Mouse (Mus musculus) lung, embryonic 16.5 days (tissue): ENCODE results near the gene Ngef. TPM values are rescaled to one million over a fixed set of nuclear protein-coding genes. Genes with fewer than 3 reads are reported as not detected.
"Not testable (repeated sequence)": the region's sequence is repeated elsewhere in the genome, so short reads cannot be mapped to it uniquely, and the experiment has no call there.

ENCODE experiments used
- ATAC-seq: fragments of 200-750 bp; cut with Nextera tagmentation; 2 replicates; pipeline ENCODE4 v1.8.0; 2017; ENCODE audit warnings: low read depth, mild to moderate bottlenecking, moderate library complexity
- H3K27ac ChIP-seq: fragments of 300-500 bp; sonication (generic); 2 replicates; pipeline ENCODE4 v1.5.1; 2014; ENCODE audit warnings: mild to moderate bottlenecking, control low read depth, low read length
- H3K27me3 ChIP-seq: fragments of 300-500 bp; sonication (generic); 2 replicates; pipeline ENCODE4 v1.6.1; 2014; ENCODE audit warnings: low read depth, low read length, mixed read lengths; ENCODE audit not compliant: control insufficient read depth, insufficient read depth
- H3K36me3 ChIP-seq: fragments of 300-500 bp; sonication (generic); 2 replicates; pipeline ENCODE4 v1.6.1; 2014; ENCODE audit warnings: low read length; ENCODE audit not compliant: control insufficient read depth, insufficient read depth
- H3K4me1 ChIP-seq: fragments of 300-500 bp; sonication (generic); replicated peaks from 2 replicates; pipeline ENCODE4 v1.6.1; 2014; ENCODE audit warnings: low read length, mixed read lengths; ENCODE audit not compliant: control insufficient read depth, insufficient read depth
- H3K4me2 ChIP-seq: fragments of 300-500 bp; sonication (generic); 2 replicates; pipeline ENCODE4 v1.6.1; 2014; ENCODE audit warnings: low read depth, low read length, control low read depth
- H3K4me3 ChIP-seq: fragments of 300-500 bp; sonication (generic); 2 replicates; pipeline ENCODE4 v1.5.1; 2014; ENCODE audit warnings: mild to moderate bottlenecking, low read length, control low read depth
- H3K9ac ChIP-seq: fragments of 300-500 bp; sonication (generic); 2 replicates; pipeline ENCODE4 v1.6.1; 2014; ENCODE audit warnings: low read length, control low read depth
- H3K9me3 ChIP-seq: fragments of 300-500 bp; sonication (generic); 2 replicates; pipeline ENCODE4 v1.6.1; 2016; ENCODE audit warnings: low read length; ENCODE audit not compliant: control insufficient read depth
- WGBS: fragments of 180-500 bp; shearing (Covaris S2); extraction: QIAGEN DNeasy Blood & Tissue Kit; methylation state at CpG from one replicate; pipeline ENCODE4 v1.1.7; 2014; 5-methylcytosine and 5-hydroxymethylcytosine counted together
- polyA plus RNA-seq: library from polyadenylated mRNA; unstranded; fragments of >200 nt; fragmentation: Nextera tagmentation; extraction: Ambion mirVana; gene quantifications from 2 replicates; pipeline ENCODE4 v1.2.1, GENCODE M21; 2015

Gene Ngef
- polyA plus RNA-seq, 1 experiment from 2014 or later, result 5.6 TPM

DNA sequence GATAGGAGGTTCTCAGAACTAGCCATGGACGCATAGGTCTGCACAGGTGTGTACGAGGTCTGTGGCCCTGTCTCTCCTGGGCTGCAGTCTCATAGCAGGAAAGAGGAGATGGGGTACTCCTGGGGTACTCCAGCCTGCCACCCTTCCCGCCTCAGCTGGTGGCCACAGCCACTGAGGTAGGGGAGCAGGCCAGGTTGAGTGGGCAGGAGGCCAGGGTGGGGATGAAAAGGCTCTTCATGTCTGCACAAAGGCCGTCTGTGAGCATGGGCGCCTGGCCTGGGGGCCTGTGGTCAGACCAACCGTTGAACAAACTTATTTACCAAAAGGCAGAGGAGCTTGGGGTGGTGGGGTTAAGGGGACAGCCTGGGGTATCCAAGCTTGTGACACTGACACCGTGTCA, 101.8 kb downstream of the Ngef start:
- H3K27me3 ChIP-seq, result peaks cover 21% of the 10 kb centered on the region
- 61% methylated on average over 7 of the region's 7 CpGs for WGBS
- no peaks in the 10 kb centered on the region for H3K9me3 ChIP-seq
- no peak overlapping the region for H3K27ac ChIP-seq
- H3K4me3 ChIP-seq, result no peak overlapping the region
- no peak for ATAC-seq
- H3K36me3 ChIP-seq, result no peaks in the 10 kb centered on the region
- no peaks in the 10 kb centered on the region; the same call in 1 of the 2 replicates for H3K4me1 ChIP-seq
- H3K4me2 ChIP-seq, result no peak overlapping the region
- no peak overlapping the region for H3K9ac ChIP-seq

DNA sequence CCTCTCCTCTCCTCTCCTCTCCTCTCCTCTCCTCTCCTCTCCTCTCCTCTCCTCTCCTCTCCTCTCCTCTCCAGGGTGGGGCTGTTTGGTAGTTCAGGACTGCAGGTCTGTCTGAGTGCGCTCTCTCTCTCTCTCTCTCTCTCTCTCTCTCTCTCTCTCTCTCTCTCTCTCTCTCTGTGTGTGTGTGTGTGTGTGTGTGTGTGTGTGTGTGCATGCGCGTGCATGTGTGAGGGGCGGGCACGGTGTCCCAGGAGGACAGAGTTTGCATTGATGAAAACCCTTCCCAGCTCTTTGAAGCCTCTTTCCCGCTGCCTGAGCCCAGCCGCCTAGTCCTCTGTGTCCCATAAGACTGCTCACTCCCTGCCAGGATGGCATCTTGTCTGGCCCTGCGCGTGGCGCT, 103.7 kb downstream of the Ngef start, which contains the start of gene Snorc:
Gene Snorc (plus strand): TSS at position 301 of the 400 bp plus-strand sequence.
- not testable (repeated sequence) for H3K4me1 ChIP-seq, H3K9me3 ChIP-seq, H3K36me3 ChIP-seq, H3K27me3 ChIP-seq, H3K27ac ChIP-seq, H3K4me3 ChIP-seq, H3K9ac ChIP-seq, ATAC-seq, H3K4me2 ChIP-seq
- 34% methylated on average over 9 of the region's 10 CpGs for WGBS

DNA sequence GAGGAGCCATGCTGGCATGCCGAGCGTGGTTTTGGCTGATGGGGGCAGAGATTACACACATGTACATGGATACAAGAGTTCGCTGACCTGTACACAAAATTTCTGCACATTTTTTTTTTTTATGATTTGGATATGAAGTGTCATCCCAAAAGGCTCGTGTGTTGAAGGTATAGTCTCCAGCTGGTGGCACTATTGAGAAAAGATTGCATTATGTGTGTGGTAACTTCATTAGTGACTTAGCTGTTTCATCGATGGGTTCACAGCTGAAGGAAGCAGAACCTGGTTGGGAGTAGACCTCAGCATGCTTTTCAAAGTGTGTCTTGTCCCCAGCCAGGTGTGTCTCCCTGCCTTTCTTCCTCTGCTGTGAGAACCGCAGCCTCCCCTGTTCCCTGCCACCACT, 105.3 kb downstream of the Ngef start:
- no peaks in the 10 kb centered on the region for H3K4me1 ChIP-seq
- WGBS, result 60% methylated on average over 6 of the region's 6 CpGs
- H3K36me3 ChIP-seq, result no peaks in the 10 kb centered on the region
- no peak overlapping the region for H3K4me3 ChIP-seq
- no peak overlapping the region for H3K27ac ChIP-seq
- no peaks in the 10 kb centered on the region for H3K27me3 ChIP-seq
- H3K4me2 ChIP-seq, result no peak overlapping the region
- ATAC-seq, result no peak
- no peaks in the 10 kb centered on the region for H3K9me3 ChIP-seq
- no peak overlapping the region for H3K9ac ChIP-seq

DNA sequence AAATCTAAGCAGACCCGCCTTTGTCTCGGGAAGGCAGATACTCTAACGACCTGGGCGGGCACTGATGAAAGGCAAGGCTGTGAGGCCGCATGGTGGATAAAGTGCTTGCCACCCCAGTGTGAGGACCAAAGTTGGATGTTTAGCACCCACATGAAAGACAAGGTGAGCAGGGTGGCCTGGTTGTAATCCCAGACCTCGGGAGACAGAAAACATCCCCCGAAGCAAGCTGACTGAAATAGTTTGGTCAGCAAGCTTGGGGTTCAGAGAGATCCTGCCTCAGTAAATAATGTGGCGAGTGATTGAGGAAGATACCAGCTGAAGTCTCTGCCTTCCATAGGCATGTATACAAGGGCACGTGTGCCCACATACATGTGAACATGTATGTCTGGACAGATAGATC, 106.2 kb downstream of the Ngef start:
- WGBS, result 65% methylated on average over 9 of the region's 9 CpGs
- H3K27ac ChIP-seq, result no peak overlapping the region

DNA sequence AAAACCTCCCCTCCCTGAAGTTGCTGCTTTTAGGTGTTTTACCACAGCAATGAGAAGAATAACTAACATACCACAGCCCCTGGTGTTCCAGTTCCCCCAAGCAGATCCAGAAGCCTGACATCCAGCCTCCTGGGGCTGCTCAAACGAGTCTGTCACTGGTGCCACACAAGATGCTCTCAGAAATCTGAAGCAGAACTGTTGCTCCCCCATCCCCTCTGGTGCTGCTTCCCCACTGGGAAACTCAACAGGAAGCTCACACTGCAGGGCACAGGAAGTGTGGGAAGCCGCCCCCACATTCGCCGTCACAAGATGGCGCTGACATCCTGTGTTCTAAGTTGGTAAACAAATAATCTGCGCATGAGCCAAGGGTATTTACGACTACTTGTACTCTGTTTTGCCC, 113.8 kb downstream of the Ngef start:
- ATAC-seq, H3K4me2 ChIP-seq, H3K4me1 ChIP-seq, H3K27me3 ChIP-seq, H3K36me3 ChIP-seq, H3K27ac ChIP-seq, H3K9me3 ChIP-seq, H3K9ac ChIP-seq, H3K4me3 ChIP-seq: not testable (repeated sequence)
- WGBS, result 84% methylated on average over 5 of the region's 7 CpGs

More for the DNA sequence above, 106.2 kb downstream of the Ngef start:
- Histone ChIP-seq H3K36me3 (no peaks in the 10 kb centered on the region), H3K4me1 (no peaks in the 10 kb centered on the region), H3K4me3 (no peak overlapping the region), H3K9me3 (no peaks in the 10 kb centered on the region), H3K27me3 (no peaks in the 10 kb centered on the region), H3K4me2 (no peak overlapping the region), H3K9ac (no peak overlapping the region)
- ATAC-seq, result no peak

DNA sequence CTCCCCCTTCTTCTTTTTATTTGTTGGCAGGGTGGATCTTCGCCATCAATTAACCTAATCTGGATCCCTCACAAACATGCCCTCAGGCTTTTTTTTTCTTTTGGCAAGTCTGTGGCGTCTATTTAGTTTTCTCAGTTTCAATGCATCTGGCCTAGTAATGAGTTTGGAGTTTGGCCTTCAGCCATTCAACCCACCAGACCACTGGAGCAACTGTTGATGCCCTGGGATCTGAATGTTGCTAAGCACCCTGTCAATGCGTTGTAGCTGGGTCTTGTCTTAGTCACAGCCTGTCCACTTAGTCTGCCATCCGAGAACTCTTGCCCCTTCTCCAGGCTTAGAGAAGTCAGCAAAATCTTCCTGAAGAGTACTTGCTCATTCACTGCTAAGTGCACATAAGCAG, 115.6 kb downstream of the Ngef start:
- H3K4me1 ChIP-seq, result no peaks in the 10 kb centered on the region
- WGBS, result 91% methylated on average over 4 of the region's 4 CpGs

DNA sequence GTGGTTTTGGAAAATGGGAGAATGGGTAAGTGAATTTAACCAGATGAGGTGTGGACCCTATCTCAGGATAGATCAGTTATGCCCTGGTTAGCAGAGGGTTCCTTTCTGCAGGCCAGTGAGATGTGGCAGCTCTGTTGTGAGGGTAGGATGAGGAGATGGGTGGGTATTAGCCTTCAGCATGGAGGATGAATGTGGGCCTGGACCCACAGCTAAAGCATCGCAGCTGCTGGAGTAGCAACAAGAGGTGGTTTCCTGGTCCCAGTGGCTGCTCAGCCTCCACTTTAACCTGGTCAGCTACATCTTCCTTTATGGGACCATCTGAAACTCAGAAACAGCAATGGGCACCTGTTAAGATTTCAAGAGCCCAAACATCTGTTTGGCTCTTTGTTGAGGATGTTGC, 117.2 kb downstream of the Ngef start:
- Histone ChIP-seq H3K4me3 (no peak overlapping the region), H3K4me2 (no peak overlapping the region), H3K9ac (no peak overlapping the region), H3K27me3 (no peaks in the 10 kb centered on the region), H3K4me1 (no peaks in the 10 kb centered on the region), H3K27ac (no peak overlapping the region), H3K36me3 (no peaks in the 10 kb centered on the region), H3K9me3 (no peaks in the 10 kb centered on the region)
- WGBS, result 86% methylated on average over 1 of the region's 1 CpGs
- no peak for ATAC-seq

More for the DNA sequence above, 115.6 kb downstream of the Ngef start:
- no peaks in the 10 kb centered on the region for H3K36me3 ChIP-seq
- H3K4me3 ChIP-seq, result no peak overlapping the region
- no peak overlapping the region for H3K27ac ChIP-seq
- no peak for ATAC-seq
- no peaks in the 10 kb centered on the region for H3K9me3 ChIP-seq
- no peak overlapping the region for H3K4me2 ChIP-seq
- H3K9ac ChIP-seq, result no peak overlapping the region
- H3K27me3 ChIP-seq, result no peaks in the 10 kb centered on the region

DNA sequence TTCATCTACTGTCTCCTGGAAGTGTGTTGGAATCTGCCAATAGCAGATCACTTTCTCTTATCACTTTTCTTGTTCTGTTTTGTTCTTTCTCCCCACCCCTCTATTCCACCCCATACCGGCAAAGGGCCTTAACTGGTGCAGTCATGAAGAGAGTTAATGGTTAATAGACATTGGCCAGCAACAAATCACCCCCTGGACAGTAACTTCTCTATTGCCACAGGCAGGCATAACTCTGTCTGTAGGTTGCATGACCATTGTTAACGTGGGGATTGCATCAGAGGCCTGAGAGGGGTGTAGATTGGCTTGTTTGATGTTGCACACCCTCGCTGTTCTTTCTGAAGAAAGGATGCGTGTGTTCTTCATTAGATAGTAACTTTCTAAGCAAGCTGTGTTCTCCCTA, 124.2 kb downstream of the Ngef start:
- no peak overlapping the region for H3K9ac ChIP-seq
- no peaks in the 10 kb centered on the region for H3K27me3 ChIP-seq
- ATAC-seq, result no peak
- no peaks in the 10 kb centered on the region for H3K4me1 ChIP-seq
- no peak overlapping the region for H3K27ac ChIP-seq
- H3K4me2 ChIP-seq, result no peak overlapping the region
- WGBS, result 84% methylated on average over 4 of the region's 4 CpGs
- H3K9me3 ChIP-seq, result no peaks in the 10 kb centered on the region
- no peak overlapping the region for H3K4me3 ChIP-seq
- peaks cover 31% of the 10 kb centered on the region for H3K36me3 ChIP-seq

DNA sequence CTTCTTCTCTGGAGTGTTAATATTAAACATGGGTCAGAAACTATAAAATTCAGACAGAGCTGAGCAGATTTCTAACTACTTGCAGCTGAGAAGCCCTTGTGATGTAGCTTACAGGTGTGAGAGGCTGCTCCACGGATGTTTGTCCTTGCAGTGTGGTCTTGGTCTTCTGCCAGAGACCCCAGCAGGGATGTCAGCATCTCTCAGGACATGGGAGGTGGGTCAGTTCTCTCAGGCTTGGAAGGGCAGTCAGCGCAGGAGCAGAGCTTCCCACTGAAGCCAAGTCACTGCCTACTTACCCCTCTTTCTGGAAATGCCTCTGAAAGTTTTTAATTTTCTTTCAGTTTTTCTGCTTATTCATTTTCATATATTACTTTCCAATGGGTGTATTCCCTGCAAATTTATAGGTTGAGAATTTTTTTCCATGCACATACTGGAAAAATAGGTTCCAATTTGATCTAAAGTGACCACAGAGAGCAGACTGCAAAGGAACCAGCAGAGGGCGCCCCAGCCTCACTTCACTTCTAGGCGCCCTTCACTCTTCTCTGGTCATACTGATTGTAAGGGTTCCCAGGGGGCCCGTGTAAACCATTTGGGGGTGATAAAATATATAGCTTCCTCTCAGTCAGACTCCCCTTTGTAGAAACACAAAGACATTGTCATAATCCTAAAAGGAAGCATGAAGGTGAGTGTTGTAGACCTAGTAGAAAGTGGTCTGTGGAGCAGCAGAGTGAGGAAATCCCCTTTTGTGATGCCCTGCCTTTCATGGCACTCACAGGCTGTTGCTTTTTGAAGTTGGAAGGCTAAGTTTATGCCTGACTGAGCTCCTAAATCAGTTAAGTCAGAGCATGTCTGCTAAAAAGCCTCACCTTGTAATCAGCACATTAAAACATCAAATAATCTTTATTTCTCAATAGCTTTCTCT, 126.2 kb downstream of the Ngef start:
- Histone ChIP-seq H3K36me3 (peaks cover 33% of the 10 kb centered on the region), H3K27me3 (no peaks in the 10 kb centered on the region), H3K4me2 (no peak overlapping the region), H3K9ac (no peak overlapping the region), H3K4me1 (no peaks in the 10 kb centered on the region), H3K27ac (no peak overlapping the region), H3K4me3 (no peak overlapping the region), H3K9me3 (no peaks in the 10 kb centered on the region)
- WGBS, result 34% methylated on average over 5 of the region's 5 CpGs
- no peak for ATAC-seq
